Mouse (Mus musculus) stomach, embryonic 16.5 days (tissue): ENCODE data around the gene Zmynd19. TPM values are rescaled to one million over a fixed set of nuclear protein-coding genes. Genes with fewer than 3 reads are reported as not detected.
A peak's percentile ranks its signal among the peaks of the same experiment; 100 is the strongest.
"Not testable (repeated sequence)": the region's sequence is repeated elsewhere in the genome, so short reads cannot be mapped to it uniquely, and the experiment has no call there.

ENCODE experiments used
- ATAC-seq: fragments of 200-750 bp; cut with Nextera tagmentation; 2 replicates; pipeline ENCODE4 v1.8.0; 2017; ENCODE audit warnings: moderate number of reproducible peaks, moderate TSS enrichment; ENCODE audit not compliant: insufficient read depth, low FRiP score
- H3K27ac ChIP-seq: fragments of 300-500 bp; sonication (generic); 2 replicates; pipeline ENCODE4 v1.5.1; 2014; ENCODE audit warnings: low read length
- H3K27me3 ChIP-seq: fragments of 300-500 bp; sonication (generic); 2 replicates; pipeline ENCODE4 v1.6.1; 2014; ENCODE audit warnings: low read length, control low read depth, mixed read lengths; ENCODE audit not compliant: control insufficient read depth, insufficient read depth
- H3K36me3 ChIP-seq: fragments of 300-500 bp; sonication (generic); 2 replicates; pipeline ENCODE4 v1.6.1; 2014; ENCODE audit warnings: low read length; ENCODE audit not compliant: control insufficient read depth, insufficient read depth
- H3K4me1 ChIP-seq: fragments of 300-500 bp; sonication (generic); 2 replicates; pipeline ENCODE4 v1.6.1; 2014; ENCODE audit warnings: low read length, control low read depth, mixed read lengths; ENCODE audit not compliant: control insufficient read depth, insufficient read depth
- H3K4me2 ChIP-seq: fragments of 300-500 bp; sonication (generic); 2 replicates; pipeline ENCODE4 v1.6.1; 2014; ENCODE audit warnings: low read depth, low read length, mixed read lengths
- H3K4me3 ChIP-seq: fragments of 300-500 bp; sonication (generic); replicated peaks from 2 replicates; pipeline ENCODE4 v1.5.1; 2014; ENCODE audit warnings: mild to moderate bottlenecking, low read length
- H3K9ac ChIP-seq: fragments of 300-500 bp; sonication (generic); 2 replicates; pipeline ENCODE4 v1.6.1; 2014; ENCODE audit warnings: low read length
- H3K9me3 ChIP-seq: fragments of 300-500 bp; sonication (generic); replicated peaks from 2 replicates; pipeline ENCODE4 v1.6.1; 2016; ENCODE audit warnings: low read length, control low read depth; ENCODE audit not compliant: control insufficient read depth
- whole genome bisulfite sequencing: fragments of 180-500 bp; shearing (Covaris S2); extraction: QIAGEN DNeasy Blood & Tissue Kit; methylation state at CpG from one replicate; pipeline ENCODE4 v1.1.7; 2014; 5-methylcytosine and 5-hydroxymethylcytosine counted together
- polyA plus RNA-seq: library from polyadenylated mRNA; unstranded; fragments of >200 nt; fragmentation: Nextera tagmentation; extraction: Ambion mirVana; gene quantifications from 2 replicates; pipeline ENCODE4 v1.2.1, GENCODE M21; 2015

The Zmynd19 gene
- polyA plus RNA-seq, 1 experiment from 2014 or later: 2.3 TPM

GRCm38 (mm10) chr2:24929593-24929992 is 20.0 kb upstream of the Zmynd19 start:
- H3K4me2 ChIP-seq: no peak overlapping the region
- 83% methylated on average over 5 of the region's 5 CpGs for WGBS
- H3K4me3 ChIP-seq: no peak overlapping the region
- peak overlapping the region; percentile 86 for H3K27ac ChIP-seq
- H3K9me3 ChIP-seq: no peaks in the 10 kb centered on the region
- peaks cover 20% of the 10 kb centered on the region for H3K4me1 ChIP-seq
- H3K9ac ChIP-seq: peak overlapping the region; percentile 18; the same call in 1 of the 2 replicates
- no peaks in the 10 kb centered on the region for H3K27me3 ChIP-seq
- no peak for ATAC-seq
- no peaks in the 10 kb centered on the region for H3K36me3 ChIP-seq

DNA sequence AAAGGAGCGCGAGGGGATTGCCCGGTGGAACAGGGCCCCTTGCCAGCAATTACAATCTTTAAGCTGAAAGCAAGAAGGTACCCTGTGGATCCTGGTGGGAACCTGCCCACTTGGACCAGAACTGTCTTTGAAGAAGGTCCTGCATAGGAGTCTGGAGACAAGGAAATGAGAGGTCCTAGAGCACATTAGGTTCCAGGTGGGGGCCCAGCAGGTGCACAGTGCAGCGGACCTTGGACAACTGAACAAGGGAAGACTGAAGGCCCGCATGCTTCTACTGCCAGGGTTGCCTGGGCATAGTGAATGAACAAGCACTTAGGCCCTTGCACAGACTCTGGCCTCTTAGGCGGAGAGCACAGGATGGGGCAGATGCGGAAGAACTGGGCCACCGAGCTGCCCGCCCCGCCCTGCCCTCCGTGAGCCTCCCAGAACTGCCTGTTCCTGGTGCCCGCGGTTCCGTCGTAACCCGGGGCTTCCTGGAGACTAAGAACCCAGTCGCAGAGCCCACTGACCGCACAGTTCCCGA is 15.1 kb upstream of the Zmynd19 start:
- peak; percentile 66 for ATAC-seq
- Histone ChIP-seq H3K9me3 (no peaks in the 10 kb centered on the region), H3K9ac (peak overlapping the region; percentile 89), H3K4me2 (peak overlapping the region; percentile 98), H3K4me3 (peak overlapping the region; percentile 87), H3K27me3 (no peaks in the 10 kb centered on the region), H3K27ac (peak overlapping the region; percentile 97), H3K36me3 (no peaks in the 10 kb centered on the region), H3K4me1 (peaks cover 12% of the 10 kb centered on the region)
- 4% methylated on average over 19 of the region's 19 CpGs for WGBS

DNA sequence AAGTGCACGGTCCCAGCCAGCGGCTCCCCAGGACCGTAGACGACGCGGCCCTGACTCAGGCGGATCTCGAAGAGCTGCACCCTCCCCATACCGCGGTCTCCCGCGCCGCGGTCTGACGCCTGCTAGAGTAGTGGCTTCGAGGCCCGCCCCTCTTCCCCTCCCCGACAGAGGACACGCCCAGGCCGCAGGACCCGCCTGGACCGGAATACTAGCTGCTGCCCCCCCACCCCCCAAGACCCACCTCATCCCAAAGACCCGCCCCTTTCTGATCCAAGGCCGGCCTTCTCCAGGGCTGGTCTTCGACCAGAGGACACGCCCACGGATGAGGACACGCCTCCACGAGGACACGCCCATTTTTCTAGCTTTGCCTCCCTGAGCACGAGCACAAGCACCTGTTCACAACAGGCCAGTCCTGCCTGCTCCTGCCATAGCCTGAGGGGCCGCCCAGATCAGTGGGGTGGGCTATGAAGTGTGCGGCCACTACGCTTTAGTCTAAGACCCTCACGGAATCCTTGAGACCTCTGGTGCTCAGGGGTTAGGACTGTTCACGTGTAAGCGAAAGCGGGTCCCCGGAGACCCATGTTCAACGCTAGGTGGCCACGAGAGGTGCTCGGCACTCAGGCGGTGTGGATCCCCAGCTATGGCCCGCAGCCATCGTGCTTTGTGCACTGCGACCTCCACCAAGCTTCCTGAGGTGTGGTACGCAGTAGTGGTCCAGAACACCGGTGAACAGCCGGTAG is 14.4 kb upstream of the Zmynd19 start, which contains the start of gene Arrdc1:
Arrdc1 (minus strand) TSS at position 196 of the 740 bp plus-strand sequence.
- Histone ChIP-seq H3K9me3 (no peaks in the 10 kb centered on the region), H3K27me3 (no peaks in the 10 kb centered on the region), H3K36me3 (no peaks in the 10 kb centered on the region), H3K27ac (peak within 1 kb of the TSS; percentile 97), H3K4me2 (peak within 1 kb of the TSS; percentile 98), H3K9ac (peak within 1 kb of the TSS; percentile 89), H3K4me3 (peak within 1 kb of the TSS; percentile 87), H3K4me1 (peaks cover 12% of the 10 kb centered on the region)
- ATAC-seq: peak; percentile 95
- under 1% methylated on average over 46 of the region's 49 CpGs for WGBS

DNA sequence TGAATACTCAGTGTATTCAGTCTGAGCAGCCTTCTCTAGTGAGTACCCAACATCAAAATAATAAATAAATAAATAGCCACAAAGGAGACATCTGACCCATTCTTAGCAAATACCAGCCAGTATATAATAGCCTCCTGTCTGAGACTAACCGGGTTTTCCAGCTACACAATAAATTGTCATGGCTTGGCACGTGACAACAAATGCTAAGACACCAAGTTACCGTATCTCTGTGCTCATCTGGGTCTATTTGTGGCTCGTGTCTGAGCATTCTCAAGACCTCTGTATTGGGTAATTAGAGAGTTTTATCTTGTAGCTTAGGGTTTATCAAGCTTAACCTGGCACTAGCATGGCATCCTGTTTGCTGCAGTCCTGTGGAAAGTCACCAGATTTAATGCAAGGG is 7.5 kb upstream of the Zmynd19 start:
- H3K4me1 ChIP-seq: no peaks in the 10 kb centered on the region
- ATAC-seq: no peak
- no peak overlapping the region for H3K9ac ChIP-seq
- H3K27me3 ChIP-seq: no peaks in the 10 kb centered on the region
- no peaks in the 10 kb centered on the region for H3K9me3 ChIP-seq
- H3K4me2 ChIP-seq: no peak overlapping the region
- no peak overlapping the region for H3K4me3 ChIP-seq
- H3K36me3 ChIP-seq: no peaks in the 10 kb centered on the region
- H3K27ac ChIP-seq: no peak overlapping the region
- WGBS: 73% methylated on average over 4 of the region's 4 CpGs

- 43% methylated on average over 2 of the region's 2 CpGs for WGBS
- not testable (repeated sequence) for H3K36me3 ChIP-seq, H3K4me1 ChIP-seq, ATAC-seq, H3K4me3 ChIP-seq, H3K27ac ChIP-seq, H3K9ac ChIP-seq, H3K4me2 ChIP-seq, H3K27me3 ChIP-seq, H3K9me3 ChIP-seq
Measured at GRCm38 (mm10) chr2:24944304-24944703, 5.3 kb upstream of the Zmynd19 start.

DNA sequence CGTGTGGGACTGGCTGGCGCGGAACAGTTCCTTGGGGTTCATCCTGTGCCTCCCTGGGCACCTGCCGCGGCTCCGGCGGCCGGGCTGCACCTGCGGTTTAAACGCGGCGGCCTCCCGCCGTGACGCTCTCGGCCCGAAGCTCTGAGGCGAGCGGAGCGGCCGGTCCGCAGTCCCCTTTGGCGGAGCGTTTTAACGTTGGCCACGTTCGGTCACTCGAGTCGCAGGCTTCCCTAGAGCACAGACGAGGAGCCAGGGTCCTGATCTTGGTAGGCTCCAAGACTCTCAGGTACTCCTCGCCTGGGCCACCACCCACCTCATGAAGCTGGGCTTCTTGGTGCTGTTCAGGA is 570 bp downstream of the Zmynd19 start:
- peak; percentile 2; the same call in 1 of the 2 replicates for ATAC-seq
- Histone ChIP-seq H3K4me1 (peaks cover 17% of the 10 kb centered on the region), H3K9ac (peak overlapping the region; percentile 93), H3K4me3 (peak overlapping the region; percentile 92), H3K27ac (peak overlapping the region; percentile 41), H3K9me3 (no peaks in the 10 kb centered on the region), H3K4me2 (peak overlapping the region; percentile 96), H3K36me3 (peaks cover 3% of the 10 kb centered on the region; the same call in 1 of the 2 replicates), H3K27me3 (no peaks in the 10 kb centered on the region)
- under 1% methylated on average over 31 of the region's 31 CpGs for WGBS

DNA sequence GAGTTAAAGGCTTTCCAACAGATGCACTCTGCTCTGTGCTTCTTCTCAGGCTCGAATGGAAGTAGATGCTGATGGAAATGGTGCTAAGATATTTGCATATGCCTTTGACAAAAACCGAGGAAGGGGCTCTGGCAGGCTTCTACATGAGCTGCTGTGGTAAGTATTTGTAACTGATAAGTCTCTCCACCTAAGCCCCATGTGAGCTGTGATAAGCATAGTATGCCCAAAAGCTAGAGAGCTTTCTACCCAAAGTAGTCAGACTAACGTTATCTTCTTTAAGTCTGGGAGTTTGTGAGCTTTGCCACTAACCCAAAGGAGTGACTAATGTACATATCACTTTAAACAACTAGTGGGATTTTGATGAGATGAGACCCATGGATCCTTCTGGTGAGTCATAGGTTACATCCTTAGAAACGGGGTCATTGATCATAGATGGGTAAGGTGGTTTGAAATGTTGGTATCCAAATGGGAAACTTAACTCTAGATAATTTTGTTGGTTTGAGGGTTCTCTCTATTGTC is 3.0 kb downstream of the Zmynd19 start:
- WGBS: 86% methylated on average over 4 of the region's 4 CpGs
- Histone ChIP-seq H3K36me3 (peaks cover 3% of the 10 kb centered on the region; the same call in 1 of the 2 replicates), H3K27ac (no peak overlapping the region), H3K9ac (no peak overlapping the region), H3K4me3 (no peak overlapping the region), H3K9me3 (no peaks in the 10 kb centered on the region), H3K4me2 (no peak overlapping the region), H3K4me1 (peaks cover 17% of the 10 kb centered on the region), H3K27me3 (no peaks in the 10 kb centered on the region)
- no peak for ATAC-seq

- H3K9me3 ChIP-seq: no peaks in the 10 kb centered on the region
- ATAC-seq: no peak
- no peaks in the 10 kb centered on the region for H3K27me3 ChIP-seq
- 37% methylated on average over 3 of the region's 3 CpGs for WGBS
- H3K4me3 ChIP-seq: no peak overlapping the region
- H3K9ac ChIP-seq: no peak overlapping the region
- peaks cover 5% of the 10 kb centered on the region; the same call in 1 of the 2 replicates for H3K36me3 ChIP-seq
- peaks cover 7% of the 10 kb centered on the region; the same call in 1 of the 2 replicates for H3K4me1 ChIP-seq
- H3K4me2 ChIP-seq: no peak overlapping the region
- no peak overlapping the region for H3K27ac ChIP-seq
Measured at GRCm38 (mm10) chr2:24960910-24961309, 11.3 kb downstream of the Zmynd19 start.

DNA sequence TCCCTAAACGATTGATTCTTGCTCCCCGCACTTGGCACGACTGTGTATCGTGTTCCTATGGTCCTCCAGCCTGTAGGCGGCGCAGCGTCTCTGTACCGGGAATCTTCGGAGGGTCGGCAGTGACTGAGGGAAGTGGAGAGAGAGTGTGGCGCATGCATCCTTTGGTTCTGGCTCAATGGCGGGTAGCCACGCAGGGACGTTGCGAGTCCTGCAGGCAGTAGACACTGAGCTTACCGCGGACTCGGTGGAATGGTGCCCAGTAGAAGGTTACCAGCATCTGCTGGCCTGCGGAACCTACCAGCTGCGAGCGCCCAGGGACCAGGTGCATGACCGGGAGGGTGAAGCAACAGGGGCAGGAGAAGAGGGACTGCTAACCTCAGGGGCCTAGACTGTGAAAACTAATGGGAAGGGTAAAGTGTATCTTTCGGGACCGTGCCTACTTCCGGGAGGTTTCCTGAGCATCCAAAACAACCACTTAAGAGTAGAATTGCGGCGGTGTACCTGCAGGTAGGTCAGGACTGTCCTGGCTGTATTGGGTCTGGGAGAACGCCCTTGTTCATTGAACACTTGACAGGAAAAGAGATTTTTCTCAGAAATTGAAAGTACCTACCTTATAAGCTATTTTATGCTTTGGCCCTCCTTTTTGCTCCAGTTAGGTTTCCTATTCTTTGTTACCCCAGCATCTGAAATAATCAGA is 12.9 kb downstream of the Zmynd19 start, which contains the start of gene Dph7:
Dph7 (plus strand) TSS at position 97 of the 697 bp plus-strand sequence.
- peaks cover 7% of the 10 kb centered on the region; the same call in 1 of the 2 replicates for H3K4me1 ChIP-seq
- peak; percentile 89 for ATAC-seq
- peaks cover 8% of the 10 kb centered on the region; the same call in 1 of the 2 replicates for H3K36me3 ChIP-seq
- peak within 1 kb of the TSS; percentile 80 for H3K4me2 ChIP-seq
- peak within 1 kb of the TSS; percentile 82 for H3K9ac ChIP-seq
- no peak within 1 kb of the TSS; the same call in 1 of the 2 replicates for H3K27ac ChIP-seq
- no peaks in the 10 kb centered on the region for H3K27me3 ChIP-seq
- peak within 1 kb of the TSS; percentile 80 for H3K4me3 ChIP-seq
- no peaks in the 10 kb centered on the region for H3K9me3 ChIP-seq
- under 1% methylated on average over 28 of the region's 28 CpGs for WGBS
